Mouse (Mus musculus): ENCODE data around the gene Dhrs7. TPM values are rescaled to one million over a fixed set of nuclear protein-coding genes. Genes with fewer than 3 reads are reported as not detected.

Gene Dhrs7
- polyA plus RNA-seq, 1 experiment = 14.6 TPM

- Histone ChIP-seq H3K4me1 (ENCODE audit: control insufficient read depth, insufficient read depth, insufficient read length) (no peaks in the 10 kb centered on the region), H3K27ac (ENCODE audit: insufficient read depth, low read length) (no peak overlapping the region), H3K27me3 (ENCODE audit: control insufficient read depth, insufficient read depth, low read length) (no peaks in the 10 kb centered on the region), H3K4me3 (ENCODE audit: extremely low read depth, insufficient read depth, insufficient read length) (no peak overlapping the region), H3K36me3 (ENCODE audit: control insufficient read depth, insufficient read depth, low read length) (no peaks in the 10 kb centered on the region)
- TF ChIP-seq CTCF (IDR thresholded peaks at IDR 0.05; ENCODE audit: extremely low read depth, insufficient read depth, insufficient read length, insufficient replicate concordance) = no peak
- no peak for TF ChIP-seq POLR2A (IDR thresholded peaks at IDR 0.05; ENCODE audit: low read depth, low read length)
- DNase-seq (ENCODE audit: low read depth in 1 of 2, low spot score in 2 of 2) = no peak
- WGBS = 90% methylated on average over 3 of the region's 3 CpGs
Observed at GRCm38 (mm10) chr12:72683612-72684011, 18.9 kb upstream of the Dhrs7 start.

DNA sequence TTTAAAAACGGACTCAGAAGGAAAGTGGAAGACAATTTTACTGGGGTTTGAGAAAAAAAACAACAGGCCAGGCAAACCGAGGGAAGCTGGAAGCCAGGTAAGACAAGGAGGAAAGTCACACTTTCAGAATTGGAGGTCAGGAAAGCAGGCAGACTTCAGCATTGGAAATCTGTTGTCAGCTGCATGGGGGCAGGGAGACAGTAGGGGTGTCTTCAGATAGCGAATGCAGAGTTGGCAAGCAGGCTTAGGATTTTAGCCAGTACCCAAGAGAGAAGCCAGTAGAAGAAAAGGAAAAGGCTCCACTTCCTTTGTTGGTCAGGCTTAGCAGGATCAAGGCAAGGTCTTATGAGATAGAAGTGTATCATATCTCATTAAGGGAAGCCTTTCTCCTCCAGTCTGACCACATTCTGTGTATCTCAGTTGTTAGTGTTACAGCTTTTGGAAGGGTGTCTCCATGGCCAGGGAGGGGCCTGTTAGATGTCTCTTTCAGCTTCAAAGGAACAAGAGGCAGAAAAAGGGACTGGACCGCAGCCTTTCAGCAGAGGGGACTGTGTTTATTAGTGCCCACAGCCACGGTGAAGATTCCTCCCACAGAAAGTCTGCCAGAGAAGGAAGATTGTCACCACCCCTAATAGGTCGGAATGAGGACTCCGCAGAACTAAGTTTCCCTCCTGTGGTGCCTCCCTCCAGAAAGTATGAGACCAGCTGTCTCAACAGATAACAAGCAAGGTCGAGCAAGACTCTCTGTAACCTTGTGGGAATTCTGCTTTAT is 18.0 kb upstream of the Dhrs7 start:
- no peak overlapping the region for H3K27ac ChIP-seq (ENCODE audit: insufficient read depth, low read length)
- DNase-seq (ENCODE audit: low read depth in 1 of 2, low spot score in 2 of 2) = no peak
- H3K27me3 ChIP-seq (ENCODE audit: control insufficient read depth, insufficient read depth, low read length) = no peaks in the 10 kb centered on the region
- no peaks in the 10 kb centered on the region for H3K36me3 ChIP-seq (ENCODE audit: control insufficient read depth, insufficient read depth, low read length)
- H3K4me1 ChIP-seq (ENCODE audit: control insufficient read depth, insufficient read depth, insufficient read length) = no peaks in the 10 kb centered on the region
- 68% methylated on average over 8 of the region's 8 CpGs for WGBS
- no peak overlapping the region for H3K4me3 ChIP-seq (ENCODE audit: extremely low read depth, insufficient read depth, insufficient read length)
- TF ChIP-seq CTCF (IDR thresholded peaks at IDR 0.05; ENCODE audit: extremely low read depth, insufficient read depth, insufficient read length, insufficient replicate concordance) = no peak
- no peak for TF ChIP-seq POLR2A (IDR thresholded peaks at IDR 0.05; ENCODE audit: low read depth, low read length)

- WGBS = 88% methylated on average over 1 of the region's 1 CpGs
Observed at GRCm38 (mm10) chr12:72681919-72682318, 17.2 kb upstream of the Dhrs7 start.

GRCm38 (mm10) chr12:72679635-72680034 is 14.9 kb upstream of the Dhrs7 start:
- Histone ChIP-seq H3K27me3 (ENCODE audit: control insufficient read depth, insufficient read depth, low read length) (no peaks in the 10 kb centered on the region), H3K27ac (ENCODE audit: insufficient read depth, low read length) (no peak overlapping the region), H3K4me3 (ENCODE audit: extremely low read depth, insufficient read depth, insufficient read length) (no peak overlapping the region), H3K36me3 (ENCODE audit: control insufficient read depth, insufficient read depth, low read length) (no peaks in the 10 kb centered on the region), H3K4me1 (ENCODE audit: control insufficient read depth, insufficient read depth, insufficient read length) (no peaks in the 10 kb centered on the region)
- DNase-seq (ENCODE audit: low read depth in 1 of 2, low spot score in 2 of 2) = no peak
- TF ChIP-seq POLR2A (IDR thresholded peaks at IDR 0.05; ENCODE audit: low read depth, low read length) (no peak), CTCF (IDR thresholded peaks at IDR 0.05; ENCODE audit: extremely low read depth, insufficient read depth, insufficient read length, insufficient replicate concordance) (no peak)
- WGBS = 68% methylated on average over 3 of the region's 3 CpGs

More at GRCm38 (mm10) chr12:72681919-72682318, 17.2 kb upstream of the Dhrs7 start:
- no peak overlapping the region for H3K27ac ChIP-seq (ENCODE audit: insufficient read depth, low read length)
- no peaks in the 10 kb centered on the region for H3K27me3 ChIP-seq (ENCODE audit: control insufficient read depth, insufficient read depth, low read length)
- DNase-seq (ENCODE audit: low read depth in 1 of 2, low spot score in 2 of 2) = no peak
- H3K4me3 ChIP-seq (ENCODE audit: extremely low read depth, insufficient read depth, insufficient read length) = no peak overlapping the region
- no peak for TF ChIP-seq POLR2A (IDR thresholded peaks at IDR 0.05; ENCODE audit: low read depth, low read length)
- TF ChIP-seq CTCF (IDR thresholded peaks at IDR 0.05; ENCODE audit: extremely low read depth, insufficient read depth, insufficient read length, insufficient replicate concordance) = no peak
- no peaks in the 10 kb centered on the region for H3K4me1 ChIP-seq (ENCODE audit: control insufficient read depth, insufficient read depth, insufficient read length)
- H3K36me3 ChIP-seq (ENCODE audit: control insufficient read depth, insufficient read depth, low read length) = no peaks in the 10 kb centered on the region

- Histone ChIP-seq H3K4me1 (ENCODE audit: control insufficient read depth, insufficient read depth, insufficient read length) (no peaks in the 10 kb centered on the region), H3K4me3 (ENCODE audit: extremely low read depth, insufficient read depth, insufficient read length) (no peak overlapping the region), H3K36me3 (ENCODE audit: control insufficient read depth, insufficient read depth, low read length) (no peaks in the 10 kb centered on the region), H3K27me3 (ENCODE audit: control insufficient read depth, insufficient read depth, low read length) (no peaks in the 10 kb centered on the region), H3K27ac (ENCODE audit: insufficient read depth, low read length) (no peak overlapping the region)
- 14% methylated on average over 2 of the region's 2 CpGs for WGBS
- TF ChIP-seq POLR2A (IDR thresholded peaks at IDR 0.05; ENCODE audit: low read depth, low read length) = no peak
- DNase-seq (ENCODE audit: low read depth in 1 of 2, low spot score in 2 of 2) = no peak
Observed at GRCm38 (mm10) chr12:72674820-72675219, 10.1 kb upstream of the Dhrs7 start.

GRCm38 (mm10) chr12:72674079-72674797 is 9.5 kb upstream of the Dhrs7 start:
- Histone ChIP-seq H3K4me1 (ENCODE audit: control insufficient read depth, insufficient read depth, insufficient read length) (no peaks in the 10 kb centered on the region), H3K36me3 (ENCODE audit: control insufficient read depth, insufficient read depth, low read length) (no peaks in the 10 kb centered on the region), H3K27ac (ENCODE audit: insufficient read depth, low read length) (no peak overlapping the region), H3K27me3 (ENCODE audit: control insufficient read depth, insufficient read depth, low read length) (no peaks in the 10 kb centered on the region), H3K4me3 (ENCODE audit: extremely low read depth, insufficient read depth, insufficient read length) (no peak overlapping the region)
- WGBS = 23% methylated on average over 7 of the region's 7 CpGs
- TF ChIP-seq CTCF (IDR thresholded peaks at IDR 0.05; ENCODE audit: extremely low read depth, insufficient read depth, insufficient read length, insufficient replicate concordance) = no peak
- TF ChIP-seq POLR2A (IDR thresholded peaks at IDR 0.05; ENCODE audit: low read depth, low read length) = no peak
- DNase-seq (ENCODE audit: low read depth in 1 of 2, low spot score in 2 of 2) = no peak

Data from spleen, adult 2 months (tissue).